Mouse (Mus musculus) cerebellum, adult 2 months (tissue): ENCODE measurements at regions not wholly inside any gene's neighbourhood (a gene's known extent, or its start where the extent isn't known, plus 50 kb on each side); places are given as distances from the start of the nearest gene placed in this dataset.

Source experiments
- DNase-seq, 2 experiments: peaks; one replicate each; pipeline ENCODE4 v3.0.0; 2021
- H3K27ac ChIP-seq: fragments of 200-500 bp; 2 replicates; pipeline ENCODE4 v1.5.1; 2012; ENCODE audit warnings: low read length, control low read depth, inconsistent platforms; ENCODE audit not compliant: insufficient read depth
- H3K27me3 ChIP-seq: fragments of 200-500 bp; 2 replicates; pipeline ENCODE4 v1.6.1; 2012; ENCODE audit warnings: inconsistent platforms, mild to moderate bottlenecking, low read length, moderate library complexity; ENCODE audit not compliant: control insufficient read depth, insufficient read depth
- H3K4me1 ChIP-seq: fragments of 200-500 bp; 2 replicates; pipeline ENCODE4 v1.6.1; 2011; ENCODE audit warnings: low read length; ENCODE audit not compliant: control insufficient read depth, insufficient read depth
- H3K4me3 ChIP-seq: fragments of 200-500 bp; replicated peaks from 2 replicates; pipeline ENCODE3; 2011; ENCODE audit warnings: mild to moderate bottlenecking, low read depth, low read length, control low read depth; ENCODE audit not compliant: insufficient read depth
- CTCF ChIP-seq: fragments of 200-500 bp; IDR thresholded peaks from 2 replicates; pipeline ENCODE4 v1.5.1; 2011; ENCODE audit warnings: low read depth, mild to moderate bottlenecking, control low read depth, low read length, moderate library complexity, borderline replicate concordance; ENCODE audit not compliant: insufficient read depth
- POLR2A ChIP-seq: fragments of 200-500 bp; IDR thresholded peaks from 2 replicates; pipeline ENCODE4 v1.6.1; 2011; ENCODE audit warnings: low read length, control low read depth, borderline replicate concordance; ENCODE audit not compliant: insufficient read depth
- WGBS: fragments of 180-500 bp; shearing (Covaris S2); methylation state at CpG from one replicate; pipeline ENCODE4 v1.1.7; 2018; 5-methylcytosine and 5-hydroxymethylcytosine counted together

DNA sequence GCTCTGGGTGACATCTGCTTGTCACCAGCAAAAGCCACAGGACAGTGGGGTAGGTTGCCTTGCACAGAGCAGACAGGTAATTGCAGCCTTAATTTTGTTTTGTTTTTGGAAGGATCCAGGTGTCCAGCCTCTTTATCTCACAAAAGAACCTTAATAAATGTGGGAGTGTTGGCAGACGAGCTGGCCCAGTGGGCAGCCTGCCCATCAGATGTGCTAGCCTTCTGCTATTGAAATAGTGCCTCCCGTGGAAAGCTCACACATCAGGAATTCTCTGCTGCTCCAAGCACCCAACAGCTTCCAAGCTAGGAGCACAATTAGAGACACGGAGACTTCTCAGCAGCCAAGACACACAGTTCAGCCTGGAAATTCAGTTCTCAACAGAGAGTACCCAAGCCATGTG, 246.0 kb upstream of the Bmp2 start:
- no peak for DNase-seq
- no peaks in the 10 kb centered on the region for H3K27me3 ChIP-seq
- 0 out of 2 replicates have a peak, but pooled peaks cover 3% of the 10 kb centered on the region for H3K4me1 ChIP-seq
- no peak overlapping the region for H3K4me3 ChIP-seq
- no peak overlapping the region for H3K27ac ChIP-seq
- WGBS, result 5% methylated on average over 3 of the region's 3 CpGs
- TF ChIP-seq CTCF (no peak), POLR2A (no peak)

GRCm38 (mm10) chr2:133311001-133311400, 241.0 kb upstream of the Bmp2 start:
- no peak overlapping the region for H3K27ac ChIP-seq
- H3K4me1 ChIP-seq, result 0 out of 2 replicates have a peak, but pooled peaks cover 2% of the 10 kb centered on the region
- no peak overlapping the region for H3K4me3 ChIP-seq
- DNase-seq, result no peak
- WGBS, result 14% methylated on average over 1 of the region's 1 CpGs
- no peaks in the 10 kb centered on the region for H3K27me3 ChIP-seq
- TF ChIP-seq CTCF (no peak), POLR2A (no peak)

DNA sequence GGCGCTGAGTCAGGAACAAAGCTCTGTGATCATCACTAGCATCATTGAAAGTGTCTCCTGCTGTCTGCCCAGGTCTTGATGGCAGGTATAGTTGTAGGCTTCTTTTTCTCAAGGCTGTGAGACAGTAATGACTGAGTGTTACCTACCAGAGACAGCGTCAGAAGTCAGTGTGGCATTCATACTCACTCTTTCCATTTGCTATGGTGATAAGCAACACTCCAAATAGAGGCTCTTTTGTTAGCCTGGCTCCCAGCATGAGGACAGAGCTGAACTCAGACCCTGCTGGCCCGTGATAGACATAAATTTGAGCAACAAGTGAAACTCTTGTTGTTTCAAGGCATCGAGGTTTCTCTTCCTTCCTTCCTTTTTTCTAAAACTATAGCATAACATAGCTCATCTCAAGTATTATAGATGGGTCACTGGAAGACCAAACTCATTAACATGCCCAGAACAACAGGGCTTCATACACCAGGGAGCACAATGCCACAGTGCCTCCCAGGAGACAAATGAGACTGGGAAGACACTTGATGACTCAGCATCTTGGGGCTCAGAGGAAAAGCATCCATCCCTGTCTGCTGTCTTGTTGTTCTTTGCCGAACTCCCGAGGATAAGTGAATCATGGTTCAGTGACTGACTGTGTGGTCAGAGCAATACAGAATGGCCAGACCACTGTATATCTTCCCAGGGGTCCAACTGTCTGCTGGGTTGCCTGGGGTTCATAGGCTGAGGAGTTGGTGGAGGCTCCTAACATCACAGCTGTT, 225.5 kb upstream of the Bmp2 start:
- TF ChIP-seq POLR2A (no peak), CTCF (no peak)
- Histone ChIP-seq H3K4me1 (no peaks in the 10 kb centered on the region), H3K4me3 (no peak overlapping the region), H3K27ac (no peak overlapping the region), H3K27me3 (no peaks in the 10 kb centered on the region; the same call in 1 of the 2 replicates)
- DNase-seq, result no peak
- 22% methylated on average over 6 of the region's 6 CpGs for WGBS

DNA sequence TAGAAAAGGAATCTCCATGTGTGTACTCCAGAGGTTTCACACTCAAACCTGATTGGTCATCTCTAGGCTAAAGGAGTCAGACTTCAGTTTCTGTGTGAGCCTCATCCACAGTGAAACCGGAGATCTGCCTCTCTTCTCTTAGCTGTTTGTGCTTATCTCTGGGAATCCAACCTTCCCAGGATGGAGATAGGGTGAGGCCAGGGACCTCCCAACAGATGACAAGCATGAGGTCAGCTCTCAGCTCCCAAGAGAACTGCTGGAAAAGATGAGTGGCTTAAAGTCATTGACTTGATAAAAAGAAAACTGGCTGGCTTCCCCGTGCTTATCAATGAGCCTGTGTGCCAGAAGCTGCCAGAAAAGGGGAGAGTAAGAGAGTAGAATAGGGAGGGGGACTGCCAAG, 224.3 kb upstream of the Bmp2 start:
- TF ChIP-seq POLR2A (no peak), CTCF (no peak)
- no peak for DNase-seq
- H3K4me3 ChIP-seq, result no peak overlapping the region
- H3K4me1 ChIP-seq, result no peaks in the 10 kb centered on the region
- no peaks in the 10 kb centered on the region; the same call in 1 of the 2 replicates for H3K27me3 ChIP-seq
- WGBS, result 40% methylated on average over 2 of the region's 2 CpGs
- H3K27ac ChIP-seq, result no peak overlapping the region

- 83% methylated on average over 9 of the region's 9 CpGs for WGBS
- no peak overlapping the region for H3K4me3 ChIP-seq
- TF ChIP-seq CTCF, result no peak
- no peak for TF ChIP-seq POLR2A
- DNase-seq, result no peak
- H3K27ac ChIP-seq, result no peak overlapping the region
- no peaks in the 10 kb centered on the region for H3K4me1 ChIP-seq
- H3K27me3 ChIP-seq, result no peaks in the 10 kb centered on the region
Measured at GRCm38 (mm10) chr2:133336177-133336901, 215.6 kb upstream of the Bmp2 start.

- DNase-seq, result no peak
- TF ChIP-seq POLR2A (no peak), CTCF (no peak)
- Histone ChIP-seq H3K4me3 (no peak overlapping the region), H3K27me3 (no peaks in the 10 kb centered on the region), H3K4me1 (no peaks in the 10 kb centered on the region), H3K27ac (no peak overlapping the region)
- WGBS, result 35% methylated on average over 3 of the region's 3 CpGs
Measured at GRCm38 (mm10) chr2:133338150-133338549, 213.8 kb upstream of the Bmp2 start.

- no peaks in the 10 kb centered on the region for H3K27me3 ChIP-seq
- TF ChIP-seq CTCF (no peak), POLR2A (no peak)
- WGBS, result 86% methylated on average over 4 of the region's 4 CpGs
- H3K4me1 ChIP-seq, result no peaks in the 10 kb centered on the region
- no peak for DNase-seq
- H3K4me3 ChIP-seq, result no peak overlapping the region
- no peak overlapping the region for H3K27ac ChIP-seq
Measured at GRCm38 (mm10) chr2:133341352-133341751, 210.6 kb upstream of the Bmp2 start.

- H3K27ac ChIP-seq, result no peak overlapping the region
- no peaks in the 10 kb centered on the region for H3K27me3 ChIP-seq
- TF ChIP-seq CTCF (no peak), POLR2A (no peak)
- WGBS, result 45% methylated on average over 12 of the region's 12 CpGs
- no peak for DNase-seq
- H3K4me1 ChIP-seq, result no peaks in the 10 kb centered on the region
- H3K4me3 ChIP-seq, result no peak overlapping the region
Measured at GRCm38 (mm10) chr2:133345964-133346788, 205.8 kb upstream of the Bmp2 start.
